Mouse (Mus musculus): ENCODE measurements around the gene Cd37. TPM values are rescaled to one million over a fixed set of nuclear protein-coding genes. Genes with fewer than 3 reads are reported as not detected.

The Cd37 gene
- total RNA-seq, 2 experiments from 2014 or later, result 2.5 to 2.6 TPM

DNA sequence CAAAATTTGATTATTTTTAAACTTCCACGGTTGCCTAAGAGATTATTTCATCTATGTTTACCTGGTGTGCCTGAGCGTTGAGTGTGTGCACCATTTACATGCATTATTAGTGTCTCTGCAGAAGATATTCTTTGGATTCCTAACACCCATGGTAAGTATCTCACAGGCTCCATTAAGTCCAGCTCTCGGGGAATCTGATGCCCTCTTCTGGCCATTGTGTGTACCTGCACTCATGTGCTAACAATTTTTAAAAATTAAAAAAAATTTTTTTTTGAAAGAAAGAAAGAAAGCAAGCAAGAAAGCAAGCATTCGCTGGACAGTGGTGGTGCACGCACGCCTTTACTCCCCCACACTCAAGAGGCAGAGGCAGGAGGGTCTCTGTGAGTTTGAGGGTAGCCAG, 30.7 kb downstream of the Cd37 start:
- no peak for DNase-seq
- intact Hi-C loops (cut with DNase I), result no loop called here

DNA sequence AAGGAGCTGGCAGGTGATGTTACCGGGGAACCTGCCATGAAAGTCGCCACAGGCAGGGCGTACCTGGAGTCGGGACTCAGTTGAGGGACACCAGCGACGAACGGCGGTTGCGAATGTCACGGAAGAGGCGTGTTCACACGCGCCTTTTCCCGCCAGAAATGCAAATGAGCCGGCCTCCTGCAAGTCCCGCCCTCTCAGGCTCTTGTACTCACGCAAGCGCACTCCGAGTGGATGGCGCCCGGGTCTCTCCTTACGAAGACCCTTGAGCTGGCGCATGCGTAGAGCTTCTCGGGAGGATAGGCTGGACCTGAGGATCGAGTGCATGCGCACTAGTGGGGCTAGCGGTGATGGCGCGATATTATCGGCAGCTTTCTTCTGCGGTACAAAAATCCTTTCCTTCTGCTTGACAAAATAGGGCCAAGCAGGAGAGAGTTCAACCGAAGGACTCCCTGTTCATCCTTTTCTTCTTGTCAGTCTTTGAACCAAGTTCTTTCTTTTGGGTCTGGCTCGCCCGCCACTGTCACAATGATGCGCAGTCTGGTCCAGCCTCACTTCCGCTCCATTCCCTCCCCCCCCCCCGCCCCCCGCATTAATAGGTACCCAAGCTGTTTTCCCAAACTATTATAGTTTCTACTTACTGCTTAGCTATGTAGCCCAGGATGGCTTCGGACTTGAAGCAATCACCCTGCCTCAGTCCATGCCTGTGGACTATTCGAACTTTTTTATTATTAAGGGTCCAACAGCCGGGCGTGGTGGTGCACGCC, 34.4 kb downstream of the Cd37 start, which contains the start of gene Ccdc155:
Ccdc155 (minus strand) TSS at position 513 of the 764 bp plus-strand sequence.
- peak; percentile 98 for DNase-seq
- intact Hi-C loops (cut with DNase I), result no loop called here

DNA sequence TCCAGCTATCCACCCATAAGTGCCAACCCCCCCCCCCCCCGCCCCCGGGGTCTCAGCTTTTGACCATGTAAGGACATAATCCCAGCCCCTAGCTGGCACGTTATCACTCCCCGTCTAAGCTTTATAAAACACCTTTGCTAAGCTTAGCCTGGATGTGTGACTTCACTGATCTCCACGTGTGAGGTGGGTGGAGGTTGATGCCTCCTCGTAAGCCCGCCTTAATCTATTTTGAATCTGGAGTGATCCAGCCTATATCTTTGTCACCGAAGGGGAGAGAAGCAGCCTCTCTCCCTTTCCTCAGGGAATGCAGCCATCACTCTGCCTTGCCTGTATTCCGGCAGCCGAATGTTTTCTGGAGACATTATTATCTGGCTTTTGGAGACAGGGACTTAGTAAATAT, 36.3 kb downstream of the Cd37 start:
- no peak for DNase-seq
- intact Hi-C loops (cut with DNase I), result no loop called here

DNA sequence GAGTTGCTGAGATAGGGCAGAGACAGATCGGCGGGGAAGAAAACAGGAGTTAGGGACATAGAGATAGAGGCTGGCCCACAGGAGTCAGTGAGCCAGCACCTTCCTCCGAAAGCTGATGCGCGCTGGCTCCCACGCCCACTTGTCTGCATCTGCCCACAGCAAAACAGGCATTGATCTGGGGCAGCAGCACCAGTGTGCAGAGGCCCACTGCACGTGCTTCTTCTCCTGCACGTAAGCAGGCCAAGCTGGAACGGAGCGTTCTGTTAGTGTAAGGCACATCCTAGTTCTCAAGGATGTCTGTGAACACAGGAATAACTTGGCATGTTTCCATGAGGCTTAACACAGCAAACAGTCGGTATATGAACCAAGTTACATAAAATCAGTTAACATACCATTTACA, 40.0 kb downstream of the Cd37 start:
- intact Hi-C loops (cut with DNase I), result no loop called here
- DNase-seq, result no peak

DNA sequence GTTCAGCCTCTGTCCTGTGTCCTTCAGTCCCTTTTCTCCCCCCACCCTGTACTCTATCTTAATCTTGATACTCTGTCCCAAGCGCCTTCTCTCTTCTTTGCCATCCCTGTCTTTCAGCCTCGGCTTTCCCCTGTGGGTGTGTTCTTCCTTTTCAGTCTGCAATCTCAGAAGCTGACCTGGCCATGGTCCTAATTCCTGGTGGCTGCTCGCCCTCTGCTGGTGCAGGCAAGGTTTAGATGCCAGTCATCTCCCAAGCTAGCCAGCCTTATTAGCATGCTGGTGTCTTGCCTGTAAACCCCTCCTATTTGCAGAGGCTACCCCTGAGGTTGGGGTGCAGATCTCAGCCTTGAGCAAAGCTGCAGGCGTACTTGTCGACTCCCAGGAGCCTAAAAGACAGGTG, 40.5 kb downstream of the Cd37 start:
- intact Hi-C loops (cut with DNase I), result no loop called here
- DNase-seq, result peak; percentile 90

DNA sequence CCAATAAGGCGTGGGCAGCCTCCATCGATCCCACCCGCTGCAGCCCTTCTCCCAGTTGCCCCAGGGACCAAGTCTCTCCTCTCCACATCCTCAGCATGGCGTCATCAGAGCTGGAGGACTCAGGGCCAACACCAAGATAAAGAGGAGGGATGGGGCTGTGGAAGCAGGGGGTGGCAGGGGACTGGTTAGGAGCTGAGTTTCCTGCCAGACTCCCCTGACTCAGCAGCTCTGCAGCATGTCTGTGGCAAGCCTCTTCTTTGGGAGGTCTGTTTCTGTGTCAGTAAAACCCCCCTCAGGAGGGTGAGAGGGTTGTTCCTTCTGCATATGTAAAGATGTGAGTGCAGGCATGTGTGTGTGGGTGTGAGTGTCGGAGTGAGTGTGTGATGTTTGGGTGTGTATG, 41.9 kb downstream of the Cd37 start:
- DNase-seq, result no peak
- intact Hi-C loops (cut with DNase I), result no loop called here

DNA sequence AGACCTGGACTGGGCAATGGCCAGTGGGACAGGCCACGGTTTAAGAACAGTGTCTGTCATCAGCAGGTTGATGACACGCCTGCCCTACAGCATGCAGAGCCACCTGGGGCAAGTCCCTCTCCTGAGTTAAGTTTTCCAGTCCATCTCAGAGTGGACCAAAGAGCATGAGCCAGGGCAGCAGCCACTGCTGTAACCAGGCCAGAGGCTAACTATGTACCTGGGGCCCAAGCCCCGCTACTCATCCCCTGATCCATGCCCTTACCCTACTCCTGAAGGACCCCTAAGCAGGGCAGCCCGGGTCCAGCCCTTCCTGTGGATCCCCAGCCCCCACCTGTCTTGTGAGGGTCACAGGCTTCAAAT, 42.8 kb downstream of the Cd37 start:
- no peak for DNase-seq
- intact Hi-C loops (cut with DNase I), result no loop called here

GRCm38 (mm10) chr7:45195341-45196175, 43.4 kb downstream of the Cd37 start:
- no peak for DNase-seq
- intact Hi-C loops (cut with DNase I), result no loop called here

- intact Hi-C loops (cut with DNase I), result no loop called here
- DNase-seq, result no peak
These were observed 44.8 kb downstream of the Cd37 start for GRCm38 (mm10) chr7:45193871-45194785.

DNA sequence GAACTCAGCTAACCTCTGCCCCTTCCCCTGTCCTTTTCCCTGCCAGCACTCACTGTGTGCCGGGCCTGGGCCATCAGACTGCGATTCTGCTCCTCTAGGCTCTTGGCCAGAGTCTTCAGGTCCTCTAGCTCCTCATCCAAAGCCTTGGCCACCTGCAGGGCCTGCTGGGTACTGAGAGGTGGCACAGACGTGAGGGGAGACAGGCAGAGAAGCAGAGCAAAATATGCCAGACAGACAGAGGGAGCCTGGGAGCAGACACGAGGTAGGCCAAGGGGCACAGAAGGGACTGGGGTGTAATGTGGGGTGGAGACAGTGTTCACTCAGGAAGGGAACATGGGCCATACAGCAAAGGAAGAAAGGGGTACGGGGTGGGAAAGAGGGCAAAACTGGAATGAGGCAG, 45.5 kb downstream of the Cd37 start:
- DNase-seq, result peak; percentile 36
- intact Hi-C loops (cut with DNase I), result no loop called here

DNA sequence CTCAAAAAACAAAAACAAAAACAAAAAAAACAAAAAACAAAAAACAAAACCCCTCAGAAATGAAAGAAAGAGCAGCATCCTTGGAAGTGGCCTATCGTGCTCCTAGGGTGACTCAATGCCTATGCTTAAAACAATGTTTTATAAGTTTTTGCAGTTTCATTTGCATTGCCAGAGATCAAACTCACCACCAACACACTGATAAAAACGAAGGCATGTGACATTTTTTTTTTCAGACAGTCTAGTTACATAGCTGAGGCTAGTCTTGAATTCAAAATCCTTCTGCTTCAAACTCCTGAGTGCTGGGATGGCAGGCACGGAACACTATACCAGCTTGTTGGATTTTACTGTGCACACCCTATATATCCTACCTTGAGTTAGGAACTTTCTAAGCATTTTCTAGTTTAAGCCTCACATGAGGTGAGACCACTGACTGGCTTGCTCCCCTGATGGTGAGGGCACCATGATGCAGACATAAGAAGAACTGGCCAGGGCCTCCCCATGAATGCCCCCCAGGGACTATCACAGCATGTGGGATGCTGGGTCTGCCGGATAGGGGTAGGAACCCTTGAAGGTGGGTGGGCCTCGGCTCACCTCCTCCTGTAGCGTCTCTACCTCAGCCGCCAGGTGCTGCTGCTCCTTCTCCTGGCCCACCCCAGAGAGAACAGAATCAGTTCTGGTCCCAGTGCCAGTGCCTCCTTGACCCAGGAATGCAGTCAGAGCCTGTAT, 46.2 kb downstream of the Cd37 start:
- no peak for DNase-seq
- intact Hi-C loops (cut with DNase I), result no loop called here

DNA sequence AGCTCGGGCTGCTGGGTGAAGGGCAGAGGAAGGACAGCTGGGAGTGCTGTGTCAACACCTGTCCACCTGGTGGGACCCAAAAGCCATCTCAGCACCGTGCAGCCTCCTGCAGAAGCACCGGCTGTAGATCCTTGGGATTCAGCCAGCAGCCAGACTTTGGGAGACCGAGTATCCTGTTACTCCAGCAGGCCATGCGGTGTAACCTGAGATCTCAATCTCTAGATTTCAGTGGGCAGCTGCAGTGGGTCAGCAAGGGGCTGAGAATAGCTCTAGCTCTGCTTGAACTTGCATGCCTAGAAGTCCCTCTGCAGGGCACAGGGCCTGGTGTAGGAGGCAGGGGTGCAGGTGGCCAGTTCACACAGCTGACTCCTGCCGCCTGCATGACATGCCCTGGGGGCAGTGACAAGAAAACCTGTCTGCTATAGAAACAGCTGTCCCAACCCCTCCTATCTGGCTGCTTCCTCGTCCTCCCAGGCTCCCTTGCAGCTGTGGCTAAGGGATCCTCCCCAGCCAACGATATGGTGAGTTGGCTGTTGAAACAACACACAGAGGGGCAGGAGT, 47.0 kb downstream of the Cd37 start:
- intact Hi-C loops (cut with DNase I), result no loop called here
- peak; percentile 79 for DNase-seq

GRCm38 (mm10) chr7:45191161-45191560, 47.8 kb downstream of the Cd37 start:
- intact Hi-C loops (cut with DNase I), result no loop called here
- no peak for DNase-seq

- DNase-seq, result no peak
- intact Hi-C loops (cut with DNase I), result no loop called here
These were observed 48.7 kb downstream of the Cd37 start for GRCm38 (mm10) chr7:45190186-45190585.

GRCm38 (mm10) chr7:45189600-45189999, 49.3 kb downstream of the Cd37 start:
- intact Hi-C loops (cut with DNase I), result no loop called here
- DNase-seq, result no peak

GRCm38 (mm10) chr7:45185921-45186320, 53.0 kb downstream of the Cd37 start:
- DNase-seq, result no peak
- intact Hi-C loops (cut with DNase I), result no loop called here

DNA sequence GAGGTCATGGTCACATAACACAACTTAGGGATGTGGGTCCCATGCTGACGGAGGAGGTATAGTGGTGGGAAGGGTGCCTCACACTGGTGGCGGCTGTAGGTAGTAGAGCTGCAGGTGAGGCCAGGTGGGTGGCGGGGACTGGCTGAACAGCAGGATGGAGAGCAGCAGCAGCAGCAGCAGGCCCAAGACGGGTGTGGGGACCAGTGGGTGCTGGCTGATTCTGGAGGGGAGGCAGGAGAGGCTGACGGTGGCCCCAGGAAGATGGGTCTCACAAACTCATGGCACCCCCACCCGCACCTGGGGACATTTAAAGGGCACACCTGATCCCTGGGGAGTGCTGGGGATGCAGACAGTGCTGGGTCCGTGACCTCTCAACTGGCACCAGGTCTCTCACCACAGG, 55.2 kb downstream of the Cd37 start:
- intact Hi-C loops (cut with DNase I), result no loop called here
- DNase-seq, result no peak

All from left cerebral cortex, postnatal 4 days (tissue).